Mouse (Mus musculus) cerebellum, adult 11 months (tissue): Measurements from ENCODE around the gene Ift172.

Source experiments
- DNase-seq: peaks from one replicate; pipeline ENCODE4 v3.0.0; 2022

Gene Ift172

DNA sequence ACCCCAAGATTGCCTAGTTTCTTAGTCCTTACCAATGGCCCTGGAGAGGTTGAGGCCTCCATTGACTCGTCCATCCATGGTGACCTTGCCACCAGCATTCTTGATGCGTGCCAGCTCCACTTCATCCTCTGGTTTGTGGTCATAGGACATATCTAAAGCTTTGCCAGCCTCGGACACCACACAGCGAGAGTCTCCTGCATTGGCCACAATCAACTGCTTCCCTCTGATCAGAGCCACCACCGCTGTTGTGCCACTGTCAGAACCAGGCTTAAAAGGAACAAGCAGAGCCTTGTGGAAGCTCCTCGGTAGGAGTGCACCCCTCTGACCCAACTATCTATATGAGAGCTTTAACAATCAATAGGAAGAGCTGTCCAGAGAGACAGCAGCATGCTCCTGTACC is 86.5 kb downstream of the Ift172 start:
- DNase-seq, result no peak

DNA sequence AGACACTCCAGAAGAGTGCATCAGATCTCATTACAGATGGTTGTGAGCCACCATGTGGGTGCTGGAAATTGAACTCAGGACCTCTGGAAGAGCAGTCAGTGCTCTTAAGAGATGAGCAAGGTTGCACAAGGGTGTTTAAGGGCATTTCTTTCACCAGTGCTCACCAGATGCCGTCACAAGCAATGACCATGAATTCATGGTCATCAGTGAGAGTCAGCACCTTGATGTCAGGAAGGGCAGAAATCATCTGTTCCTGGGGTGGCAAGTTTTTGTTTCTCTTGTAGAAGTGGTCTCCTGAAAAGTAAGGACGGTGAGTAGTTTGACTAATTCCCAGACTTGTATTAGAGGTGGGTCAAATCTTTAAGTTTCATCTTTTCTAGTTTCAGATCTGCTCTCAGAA is 87.0 kb downstream of the Ift172 start:
- DNase-seq, result no peak
